Mouse (Mus musculus) heart, adult 2 months (tissue): ENCODE results near the gene Chd9.

Experiments used
- CTCF ChIP-seq: fragments of 200-600 bp; IDR thresholded peaks from 2 replicates; pipeline ENCODE4 v1.8.1; 2022; ENCODE audit warnings: antibody characterized with exemption, mild to moderate bottlenecking, moderate library complexity
- POLR2A ChIP-seq: fragments of 200-500 bp; IDR thresholded peaks from 2 replicates; pipeline ENCODE4 v1.6.1; 2011; ENCODE audit warnings: mild to moderate bottlenecking, low read depth, low read length, control low read depth; ENCODE audit not compliant: insufficient read depth

- TF ChIP-seq CTCF, result peak; percentile 96
- TF ChIP-seq POLR2A, result no peak
Measured at GRCm38 (mm10) chr8:90793710-90794109, 34.4 kb upstream of the Chd9 start.
